Mouse (Mus musculus) CH12.LX (cell line): ENCODE results near the gene Vmn1r223. TPM values are rescaled to one million over a fixed set of nuclear protein-coding genes. Genes with fewer than 3 reads are reported as not detected.
"Not testable (repeated sequence)": the region's sequence is repeated elsewhere in the genome, so short reads cannot be mapped to it uniquely, and the experiment has no call there.

Experiments
- DNase-seq: peaks from one replicate; pipeline ENCODE4 v3.0.0-alpha.2; 2013; ENCODE audit errors: extremely low read depth
- H3K27ac ChIP-seq: 2 replicates; pipeline ENCODE4 v1.5.1; 2012; ENCODE audit warnings: low read depth, mild to moderate bottlenecking, control low read depth, moderate library complexity; ENCODE audit not compliant: insufficient read depth
- H3K27me3 ChIP-seq: replicated peaks from 2 replicates; pipeline ENCODE3; 2012; ENCODE audit warnings: inconsistent platforms
- H3K36me3 ChIP-seq, 2 experiments: replicated peaks in 1 of 2; 2 replicates each; pipeline versions ENCODE3 to v1.6.1; 2012; ENCODE audit warnings: inconsistent platforms in 1 of 2, low read length in 1 of 2, mild to moderate bottlenecking in 1 of 2, mixed read lengths in 1 of 2, moderate library complexity in 1 of 2; ENCODE audit not compliant: control insufficient read depth in 1 of 2, insufficient read depth in 1 of 2
- H3K4me1 ChIP-seq, 2 experiments: 2 replicates each; pipeline ENCODE4 v1.6.1; 2012; ENCODE audit warnings: inconsistent platforms in 1 of 2, moderate library complexity in 1 of 2; ENCODE audit not compliant: insufficient read depth in 2 of 2, control insufficient read depth in 1 of 2
- H3K4me2 ChIP-seq: 2 replicates; pipeline ENCODE4 v1.6.1; 2012; ENCODE audit warnings: low read depth, mild to moderate bottlenecking, control low read depth; ENCODE audit not compliant: poor library complexity, insufficient read depth, severe bottlenecking
- H3K4me3 ChIP-seq, 3 experiments: fragments of 150-350 bp in 1 of 3; sonication (generic) in 1 of 3; replicated peaks in 1 of 3; 2 replicates each; pipeline versions ENCODE3 to v1.5.1; 2011 to 2012; ENCODE audit warnings: low read depth in 2 of 3, low read length in 2 of 3, mild to moderate bottlenecking in 2 of 3, moderate library complexity in 2 of 3, control low read depth in 1 of 3, improper control_type of control experiment in 1 of 3, inconsistent platforms in 1 of 3, mixed read lengths in 1 of 3; ENCODE audit not compliant: poor library complexity in 1 of 3
- H3K79me2 ChIP-seq: replicated peaks from 2 replicates; pipeline ENCODE4 v1.6.1; 2012; ENCODE audit warnings: mild to moderate bottlenecking, moderate library complexity; ENCODE audit not compliant: control insufficient read depth, poor library complexity, insufficient read depth, severe bottlenecking; ENCODE audit errors: extremely low read depth
- H3K9ac ChIP-seq: 2 replicates; pipeline ENCODE4 v1.6.1; 2012; ENCODE audit warnings: low read depth, mild to moderate bottlenecking, control low read depth, moderate library complexity; ENCODE audit not compliant: insufficient read depth
- H3K9me3 ChIP-seq: replicated peaks from 2 replicates; pipeline ENCODE3; 2012; ENCODE audit warnings: low read length, inconsistent platforms, mixed read lengths
- dilution Hi-C: fragments of 300-500 bp; cut with MboI; formaldehyde crosslinking; loops from 2 replicates; pipeline ENCODE4 v1.14.3; 2020; ENCODE audit warnings: low sequenced_read_pairs; ENCODE audit not compliant: extremely low pct_unique_long_range_greater_than_20kb, extremely low pct_ligation_motif_present
- in situ Hi-C: fragments of 300-500 bp; cut with MboI; formaldehyde crosslinking; loops from 3 replicates; pipeline ENCODE4 v1.14.3; 2019; ENCODE audit warnings: low sequenced_read_pairs, low pct_ligation_motif_present, low pct_unique_long_range_greater_than_20kb, mixed read lengths
- polyA plus RNA-seq: library from polyadenylated mRNA; unstranded; fragments of >175 nt; gene quantifications from 2 replicates; pipeline ENCODE4 v1.2.1, GENCODE M21; 2012; ENCODE audit warnings: low read depth; ENCODE audit not compliant: insufficient read length
- total RNA-seq, 2 experiments: library from RNA; depleted of rRNA; stranded (reverse); fragments of 300-350 nt in 1 of 2; fragments of >200 nt in 1 of 2; gene quantifications; 2 replicates each; pipeline ENCODE4 v1.2.3; 2012 to 2014

The Vmn1r223 gene
- not detected in 2 replicates for total RNA-seq (2012; rRNA removed)
- total RNA-seq (2014; rRNA removed): not detected in 2 replicates
- polyA plus RNA-seq: 0.06 TPM in 1 of 2 replicates, not detected in the other

- H3K4me3 ChIP-seq, H3K79me2 ChIP-seq, H3K27ac ChIP-seq, H3K9ac ChIP-seq, H3K9me3 ChIP-seq, H3K36me3 ChIP-seq, H3K4me1 ChIP-seq, H3K27me3 ChIP-seq, H3K4me2 ChIP-seq, dilution Hi-C loops, DNase-seq: not testable (repeated sequence)
- in situ Hi-C loops: loop anchor here (25.0 kb wide), 1 partner anchor 1160 kb away; the partner anchor contains the start of gene Vmn1r188
Measured at GRCm38 (mm10) chr13:23246834-23247233, at the start of gene Vmn1r223. TSS of gene Vmn1r223 (plus strand) at chr13:23247134.

- dilution Hi-C loops, H3K9me3 ChIP-seq, H3K4me3 ChIP-seq, H3K27me3 ChIP-seq, H3K4me2 ChIP-seq, H3K27ac ChIP-seq, H3K4me1 ChIP-seq, DNase-seq, H3K9ac ChIP-seq, H3K79me2 ChIP-seq, in situ Hi-C loops, H3K36me3 ChIP-seq: not testable (repeated sequence)
Measured at GRCm38 (mm10) chr13:23203885-23204284, 43.0 kb upstream of the Vmn1r223 start.

- H3K9ac ChIP-seq, H3K36me3 ChIP-seq, H3K79me2 ChIP-seq, DNase-seq, H3K9me3 ChIP-seq, in situ Hi-C loops, H3K4me3 ChIP-seq, H3K27ac ChIP-seq, H3K27me3 ChIP-seq, H3K4me2 ChIP-seq, H3K4me1 ChIP-seq, dilution Hi-C loops: not testable (repeated sequence)
Measured at GRCm38 (mm10) chr13:23213827-23214226, 33.1 kb upstream of the Vmn1r223 start, which contains the start of gene Vmn1r221. TSS of gene Vmn1r221 (plus strand) at chr13:23214127.

- H3K27ac ChIP-seq, H3K4me3 ChIP-seq, H3K36me3 ChIP-seq, H3K4me1 ChIP-seq, H3K4me2 ChIP-seq, dilution Hi-C loops, H3K9ac ChIP-seq, H3K9me3 ChIP-seq, H3K27me3 ChIP-seq, H3K79me2 ChIP-seq, DNase-seq: not testable (repeated sequence)
- in situ Hi-C loops: loop anchor here (25.0 kb wide), 1 partner anchor 1149 kb away; the partner anchor contains the start of gene Vmn1r188
Measured at GRCm38 (mm10) chr13:23235847-23236246, 11.1 kb upstream of the Vmn1r223 start, which contains the start of gene Vmn1r222. TSS of gene Vmn1r222 (minus strand) at chr13:23235947.
